Mouse (Mus musculus): ENCODE measurements around the gene Mn1. TPM values are rescaled to one million over a fixed set of nuclear protein-coding genes. Genes with fewer than 3 reads are reported as not detected.

The Mn1 gene
- polyA plus RNA-seq (2012; rRNA removed), result 4.0 and 6.2 TPM in 2 replicates

- Histone ChIP-seq H3K4me1 (ENCODE audit: control insufficient read depth, insufficient read depth, low read length) (0 out of 2 replicates have a peak, but pooled peaks cover 2% of the 10 kb centered on the region), H3K4me3 (replicated peaks; ENCODE audit: extremely low read depth, low read depth, low read length) (peak within 1 kb of the TSS; percentile 75)
- 1% methylated on average over 86 of the region's 88 CpGs for WGBS
- TF ChIP-seq POLR2A (IDR thresholded peaks at IDR 0.05; ENCODE audit: borderline replicate concordance, extremely low read depth, low read depth, low read length), result peak; percentile 52; the same call in 1 of the 2 replicates
- no peak for TF ChIP-seq CTCF (IDR thresholded peaks at IDR 0.05; ENCODE audit: insufficient read depth, low read length)
- DNase-seq, result peak; percentile 81
Observed at GRCm38 (mm10) chr5:111416591-111417374, at the start of gene Mn1. Mn1 (plus strand) TSS chr5:111417362.

GRCm38 (mm10) chr5:111367937-111368517 lies 49.1 kb upstream of the Mn1 start:
- 91% methylated on average over 11 of the region's 11 CpGs for WGBS
- no peak for DNase-seq
- no peaks in the 10 kb centered on the region; the same call in 1 of the 2 replicates for H3K4me1 ChIP-seq (ENCODE audit: control insufficient read depth, insufficient read depth, low read length)
- no peak overlapping the region for H3K4me3 ChIP-seq (replicated peaks; ENCODE audit: extremely low read depth, low read depth, low read length)
- TF ChIP-seq CTCF (IDR thresholded peaks at IDR 0.05; ENCODE audit: insufficient read depth, low read length) (no peak), POLR2A (IDR thresholded peaks at IDR 0.05; ENCODE audit: borderline replicate concordance, extremely low read depth, low read depth, low read length) (no peak)

DNA sequence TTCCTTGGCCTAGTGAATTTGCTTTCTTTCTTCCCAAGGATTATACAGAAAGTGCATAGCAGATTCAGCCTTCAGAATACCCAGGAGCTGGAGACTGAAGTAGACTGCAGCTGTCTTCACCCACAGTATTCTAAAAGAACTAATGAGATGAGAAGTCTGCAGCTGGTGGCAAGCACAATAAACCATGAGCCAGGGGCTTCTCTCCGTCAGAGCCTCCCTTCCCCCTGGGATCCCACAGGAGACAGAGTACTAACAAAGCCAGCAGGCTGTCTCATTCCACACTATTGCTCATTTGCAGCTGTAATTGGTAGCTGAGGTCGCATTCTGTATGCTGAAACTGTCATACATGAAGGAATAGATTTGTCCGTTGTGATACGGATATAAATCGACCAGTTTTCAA lies 48.6 kb upstream of the Mn1 start:
- TF ChIP-seq CTCF (IDR thresholded peaks at IDR 0.05; ENCODE audit: insufficient read depth, low read length), result no peak
- no peak for TF ChIP-seq POLR2A (IDR thresholded peaks at IDR 0.05; ENCODE audit: borderline replicate concordance, extremely low read depth, low read depth, low read length)
- 92% methylated on average over 5 of the region's 5 CpGs for WGBS
- DNase-seq, result no peak

DNA sequence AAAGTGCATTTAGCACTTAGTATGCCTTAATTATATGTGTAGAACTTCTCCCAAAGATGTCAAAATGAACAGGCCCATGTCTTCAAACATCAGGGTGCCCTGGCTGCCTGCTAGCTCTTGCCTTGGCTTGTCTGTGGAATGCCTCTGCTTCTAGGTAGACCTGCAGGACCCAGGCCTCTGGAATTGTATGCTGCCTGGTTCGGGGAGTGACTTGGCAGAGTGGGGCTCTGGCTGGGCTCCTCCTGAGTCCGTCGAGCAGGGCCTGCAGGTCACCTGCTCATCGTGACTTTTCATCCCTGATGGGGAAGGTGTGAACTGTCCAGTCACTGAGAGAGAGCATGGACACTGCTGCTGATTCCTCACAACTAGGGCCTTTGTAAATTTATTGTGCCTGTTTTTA lies 41.5 kb upstream of the Mn1 start:
- WGBS, result 82% methylated on average over 4 of the region's 4 CpGs
- Histone ChIP-seq H3K4me3 (replicated peaks; ENCODE audit: extremely low read depth, low read depth, low read length) (no peak overlapping the region), H3K4me1 (ENCODE audit: control insufficient read depth, insufficient read depth, low read length) (no peaks in the 10 kb centered on the region; the same call in 1 of the 2 replicates)
- TF ChIP-seq CTCF (IDR thresholded peaks at IDR 0.05; ENCODE audit: insufficient read depth, low read length), result no peak
- TF ChIP-seq POLR2A (IDR thresholded peaks at IDR 0.05; ENCODE audit: borderline replicate concordance, extremely low read depth, low read depth, low read length), result no peak
- no peak for DNase-seq

More for the DNA sequence above, 48.6 kb upstream of the Mn1 start:
- Histone ChIP-seq H3K4me3 (replicated peaks; ENCODE audit: extremely low read depth, low read depth, low read length) (no peak overlapping the region), H3K4me1 (ENCODE audit: control insufficient read depth, insufficient read depth, low read length) (no peaks in the 10 kb centered on the region; the same call in 1 of the 2 replicates)

DNA sequence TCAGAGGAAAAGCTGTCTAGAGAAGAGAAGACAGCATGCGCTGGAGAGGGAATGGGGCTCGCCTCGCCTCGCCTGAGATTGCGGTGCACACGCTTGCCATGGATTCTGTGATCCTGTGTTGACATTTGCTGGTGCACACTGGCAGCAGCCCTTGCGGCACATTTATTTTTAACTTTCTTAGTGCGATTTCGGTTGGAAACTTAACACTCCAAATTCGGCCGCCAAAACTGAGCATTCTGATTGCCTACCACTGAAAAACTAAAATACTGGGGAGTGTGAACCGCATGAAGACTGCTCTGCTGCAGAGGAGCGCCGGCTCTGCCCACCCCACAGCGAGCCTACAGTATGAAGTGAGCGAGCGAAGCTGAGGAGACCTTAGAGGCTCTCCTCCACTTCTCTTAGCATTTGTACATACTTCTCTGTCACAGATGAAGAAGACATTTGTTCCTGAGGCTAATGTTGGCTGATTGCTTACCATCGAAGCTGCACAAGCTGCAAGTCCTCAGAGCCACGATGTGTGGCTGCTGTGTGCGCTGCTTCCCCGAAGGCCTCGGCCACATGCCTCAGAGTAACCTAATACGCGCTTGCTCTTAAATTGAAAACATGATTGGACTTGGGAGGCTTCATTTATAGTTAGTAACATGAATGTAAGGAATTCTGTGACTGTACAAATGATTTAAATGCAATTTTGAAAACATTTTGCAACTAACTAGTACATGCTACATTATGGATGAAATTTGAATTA lies 40.7 kb upstream of the Mn1 start:
- H3K4me1 ChIP-seq (ENCODE audit: control insufficient read depth, insufficient read depth, low read length), result no peaks in the 10 kb centered on the region; the same call in 1 of the 2 replicates
- WGBS, result 90% methylated on average over 24 of the region's 24 CpGs
- no peak for DNase-seq
- no peak overlapping the region for H3K4me3 ChIP-seq (replicated peaks; ENCODE audit: extremely low read depth, low read depth, low read length)
- TF ChIP-seq CTCF (IDR thresholded peaks at IDR 0.05; ENCODE audit: insufficient read depth, low read length) (no peak), POLR2A (IDR thresholded peaks at IDR 0.05; ENCODE audit: borderline replicate concordance, extremely low read depth, low read depth, low read length) (no peak)

DNA sequence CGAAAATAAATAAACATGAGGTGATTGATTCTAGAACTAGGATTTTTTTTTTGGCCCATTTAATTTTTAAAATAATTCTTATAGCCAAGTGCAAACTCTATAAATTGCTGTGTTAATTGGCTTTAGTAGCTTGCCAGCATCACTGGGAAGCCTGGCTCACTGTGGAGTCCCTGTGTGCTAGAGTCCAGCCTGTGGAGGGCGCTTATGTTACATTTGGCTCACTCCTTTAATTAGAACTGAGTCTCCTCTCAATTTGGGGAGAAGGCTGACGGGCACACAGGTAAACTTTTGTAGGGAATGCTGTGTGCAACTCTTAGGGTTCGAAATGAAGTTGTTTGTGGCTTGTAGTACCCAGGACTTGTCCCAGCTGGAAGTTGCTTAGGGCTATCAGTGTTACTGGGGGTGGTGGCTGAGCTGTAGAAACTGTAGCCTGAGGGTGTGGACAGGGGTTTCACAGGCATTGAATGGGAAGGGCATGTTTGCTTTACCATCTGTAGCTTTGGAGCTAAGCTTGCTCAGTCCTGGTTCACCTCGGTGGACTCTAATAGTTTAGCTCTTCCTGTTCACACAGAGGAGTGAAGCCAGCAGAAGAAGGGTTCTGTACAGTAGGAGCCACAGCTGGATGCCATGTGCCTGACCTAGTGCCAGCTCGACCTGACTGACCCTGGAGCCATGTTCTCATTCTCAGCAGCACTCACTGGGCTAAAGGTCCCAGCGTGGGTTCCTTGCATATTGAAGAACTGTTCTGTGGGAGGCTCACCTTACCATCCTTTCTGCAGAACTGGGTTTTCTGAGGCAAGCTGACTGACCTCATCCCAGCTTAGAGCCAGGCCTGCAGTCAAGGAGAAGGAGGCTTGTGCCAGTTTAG lies 38.8 kb upstream of the Mn1 start:
- Histone ChIP-seq H3K4me1 (ENCODE audit: control insufficient read depth, insufficient read depth, low read length) (no peaks in the 10 kb centered on the region), H3K4me3 (replicated peaks; ENCODE audit: extremely low read depth, low read depth, low read length) (no peak overlapping the region)
- 60% methylated on average over 7 of the region's 7 CpGs for WGBS
- DNase-seq, result no peak
- TF ChIP-seq POLR2A (IDR thresholded peaks at IDR 0.05; ENCODE audit: borderline replicate concordance, extremely low read depth, low read depth, low read length), result no peak
- peak; percentile 20; the same call in 1 of the 2 replicates for TF ChIP-seq CTCF (IDR thresholded peaks at IDR 0.05; ENCODE audit: insufficient read depth, low read length)

- TF ChIP-seq CTCF (IDR thresholded peaks at IDR 0.05; ENCODE audit: insufficient read depth, low read length), result no peak
- no peak for TF ChIP-seq POLR2A (IDR thresholded peaks at IDR 0.05; ENCODE audit: borderline replicate concordance, extremely low read depth, low read depth, low read length)
- Histone ChIP-seq H3K4me3 (replicated peaks; ENCODE audit: extremely low read depth, low read depth, low read length) (no peak overlapping the region), H3K4me1 (ENCODE audit: control insufficient read depth, insufficient read depth, low read length) (no peaks in the 10 kb centered on the region)
- DNase-seq, result no peak
- 72% methylated on average over 5 of the region's 5 CpGs for WGBS
Observed at GRCm38 (mm10) chr5:111383335-111383734, 33.8 kb upstream of the Mn1 start.

- DNase-seq, result no peak
- Histone ChIP-seq H3K4me1 (ENCODE audit: control insufficient read depth, insufficient read depth, low read length) (peaks cover 3% of the 10 kb centered on the region; the same call in 1 of the 2 replicates), H3K4me3 (replicated peaks; ENCODE audit: extremely low read depth, low read depth, low read length) (no peak overlapping the region)
- WGBS, result 66% methylated on average over 10 of the region's 10 CpGs
- no peak for TF ChIP-seq CTCF (IDR thresholded peaks at IDR 0.05; ENCODE audit: insufficient read depth, low read length)
- no peak for TF ChIP-seq POLR2A (IDR thresholded peaks at IDR 0.05; ENCODE audit: borderline replicate concordance, extremely low read depth, low read depth, low read length)
Observed at GRCm38 (mm10) chr5:111390911-111391310, 26.3 kb upstream of the Mn1 start.

Data from lung, adult 2 months (tissue).